Mouse (Mus musculus) liver, adult 2 months (tissue): ENCODE results near the gene Ripk3. TPM values are rescaled to one million over a fixed set of nuclear protein-coding genes. Genes with fewer than 3 reads are reported as not detected.

Experiments used
- DNase-seq: peaks from one replicate; pipeline ENCODE4 v3.0.0-alpha.2; 2011; ENCODE audit warnings: low read depth, low spot score; ENCODE audit errors: extremely low read depth
- H3K27ac ChIP-seq: fragments of 200-500 bp; replicated peaks from 2 replicates; pipeline ENCODE4 v1.5.1; 2012; ENCODE audit warnings: low read depth, mild to moderate bottlenecking, control low read depth, inconsistent platforms, low read length; ENCODE audit not compliant: insufficient read depth
- H3K27me3 ChIP-seq: fragments of 200-500 bp; 2 replicates; pipeline ENCODE4 v1.6.1; 2012; ENCODE audit warnings: mild to moderate bottlenecking, moderate library complexity, low read length, inconsistent platforms; ENCODE audit not compliant: control insufficient read depth, insufficient read depth
- H3K36me3 ChIP-seq: fragments of 200-500 bp; 2 replicates; pipeline ENCODE4 v1.6.1; 2012; ENCODE audit warnings: low read length, inconsistent platforms; ENCODE audit not compliant: control insufficient read depth, insufficient read depth
- H3K4me1 ChIP-seq: fragments of 200-500 bp; 2 replicates; pipeline ENCODE4 v1.6.1; 2011; ENCODE audit warnings: low read length; ENCODE audit not compliant: control insufficient read depth, insufficient read depth
- H3K4me3 ChIP-seq: fragments of 200-500 bp; 2 replicates; pipeline ENCODE4 v1.5.1; 2011; ENCODE audit warnings: low read depth, mild to moderate bottlenecking, control low read depth, low read length, moderate library complexity; ENCODE audit not compliant: insufficient read depth
- H3K79me2 ChIP-seq: fragments of 200-500 bp; 2 replicates; pipeline ENCODE4 v1.6.1; 2012; ENCODE audit warnings: inconsistent platforms, mild to moderate bottlenecking, low read length, moderate library complexity; ENCODE audit not compliant: control insufficient read depth, insufficient read depth
- H3K9ac ChIP-seq: fragments of 200-500 bp; 2 replicates; pipeline ENCODE4 v1.6.1; 2012; ENCODE audit warnings: low read depth, mild to moderate bottlenecking, control low read depth, inconsistent platforms, low read length
- CTCF ChIP-seq: fragments of 200-500 bp; IDR thresholded peaks from 2 replicates; pipeline ENCODE4 v1.5.1; 2011; ENCODE audit warnings: low read depth, low read length, control low read depth
- POLR2A ChIP-seq: fragments of 200-500 bp; IDR thresholded peaks from 2 replicates; pipeline ENCODE4 v1.6.1; 2011; ENCODE audit warnings: low read length, control low read depth; ENCODE audit not compliant: insufficient read depth; ENCODE audit errors: extremely low read depth
- WGBS: fragments of 180-500 bp; shearing (Covaris S2); methylation state at CpG from one replicate; pipeline ENCODE4 v1.1.7; 2018; 5-methylcytosine and 5-hydroxymethylcytosine counted together
- polyA plus RNA-seq: library from polyadenylated mRNA; depleted of rRNA; stranded (reverse); fragments of >200 nt; gene quantifications from 2 replicates; pipeline ENCODE4 v1.2.3, GENCODE M21; 2012
- total RNA-seq: library from RNA; depleted of rRNA; stranded (reverse); fragments of >200 nt; gene quantifications from 2 replicates; pipeline ENCODE4 v1.2.3, GENCODE M21; 2014

Gene Ripk3
- total and polyA plus RNA-seq, 2 experiments = 1.8 to 4.0 TPM

DNA sequence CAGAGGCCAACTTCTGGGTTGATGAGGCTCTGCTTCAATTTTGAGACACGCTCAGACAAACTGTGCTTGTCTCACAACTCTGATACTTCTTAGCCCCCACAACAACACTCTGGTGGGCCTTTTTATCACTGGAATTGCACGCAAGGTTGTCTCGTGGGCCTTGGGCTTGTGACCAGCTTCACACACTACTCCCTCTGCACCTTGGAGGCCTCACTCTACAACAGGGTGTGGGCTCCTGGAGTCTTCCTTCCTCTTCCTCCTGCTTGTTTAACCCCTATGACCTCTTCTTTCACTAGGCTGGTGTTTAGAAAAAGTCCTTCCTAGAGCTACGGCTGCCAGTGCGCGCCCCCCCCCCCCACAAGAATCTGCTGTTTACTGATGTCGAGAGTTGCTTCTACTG lies 12.0 kb downstream of the Ripk3 start:
- no peak for TF ChIP-seq POLR2A
- TF ChIP-seq CTCF = no peak
- Histone ChIP-seq H3K4me1 (peaks cover 3% of the 10 kb centered on the region; the same call in 1 of the 2 replicates), H3K9ac (no peak overlapping the region), H3K4me3 (no peak overlapping the region), H3K79me2 (no peaks in the 10 kb centered on the region), H3K27me3 (no peaks in the 10 kb centered on the region; the same call in 1 of the 2 replicates), H3K36me3 (no peaks in the 10 kb centered on the region), H3K27ac (no peak overlapping the region)
- WGBS = 64% methylated on average over 7 of the region's 7 CpGs
- no peak for DNase-seq

DNA sequence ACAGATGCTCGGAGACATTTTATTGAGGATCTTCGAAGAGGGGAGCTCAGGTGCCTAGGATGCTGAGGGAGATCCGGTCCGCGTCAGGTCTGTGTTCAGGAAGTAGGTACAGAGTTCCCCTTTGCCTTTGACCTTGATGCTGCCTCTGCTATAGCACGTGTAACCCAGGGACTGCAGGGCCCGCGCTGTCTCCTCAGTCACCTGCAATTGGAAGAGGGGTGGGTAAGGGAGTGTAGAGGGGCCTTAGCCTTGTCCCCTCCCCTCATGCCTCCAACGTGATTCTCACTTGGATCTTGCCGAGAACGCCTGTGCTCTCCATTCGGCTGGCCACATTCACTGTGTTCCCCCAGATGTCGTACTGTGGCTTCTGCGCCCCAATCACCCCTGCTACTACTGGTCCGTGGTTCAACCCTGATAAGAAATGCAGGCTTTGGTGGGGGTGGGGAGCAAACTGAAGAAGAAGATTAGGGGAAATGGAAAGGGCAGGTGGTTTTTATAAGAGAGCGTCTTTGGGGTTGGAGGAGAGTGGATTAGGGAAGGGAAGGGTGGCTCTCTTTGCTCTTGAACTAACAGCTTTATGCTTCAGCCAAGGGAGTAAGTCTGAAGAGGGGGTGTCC lies 19.5 kb downstream of the Ripk3 start:
- DNase-seq = no peak
- TF ChIP-seq POLR2A (no peak), CTCF (no peak)
- 0 out of 2 replicates have a peak, but pooled peaks cover 6% of the 10 kb centered on the region for H3K4me1 ChIP-seq
- H3K9ac ChIP-seq = no peak overlapping the region
- H3K36me3 ChIP-seq = no peaks in the 10 kb centered on the region
- WGBS = 75% methylated on average over 16 of the region's 16 CpGs
- H3K4me3 ChIP-seq = no peak overlapping the region
- H3K27me3 ChIP-seq = 0 out of 2 replicates have a peak, but pooled peaks cover 2% of the 10 kb centered on the region
- H3K27ac ChIP-seq = no peak overlapping the region
- no peaks in the 10 kb centered on the region for H3K79me2 ChIP-seq

DNA sequence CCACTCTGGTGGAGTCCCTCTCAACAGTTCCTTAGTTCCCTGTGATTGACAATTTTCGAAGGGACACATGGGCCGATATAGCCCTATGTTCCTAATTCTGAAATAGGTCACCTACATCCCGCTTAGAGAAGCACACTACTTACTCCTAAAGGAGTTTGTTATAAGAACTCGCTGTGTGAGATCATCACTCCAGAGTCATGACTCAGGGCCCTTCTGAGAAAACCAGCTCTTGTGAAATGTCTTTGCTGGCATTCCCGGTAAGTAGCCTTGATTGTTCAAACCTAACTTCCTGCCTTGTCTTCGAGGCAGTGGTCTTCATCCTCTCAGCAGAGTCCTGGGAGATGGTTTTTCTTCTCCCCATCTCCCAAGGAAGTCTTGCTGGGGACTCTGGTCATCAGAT lies 20.1 kb downstream of the Ripk3 start:
- 89% methylated on average over 6 of the region's 6 CpGs for WGBS

DNA sequence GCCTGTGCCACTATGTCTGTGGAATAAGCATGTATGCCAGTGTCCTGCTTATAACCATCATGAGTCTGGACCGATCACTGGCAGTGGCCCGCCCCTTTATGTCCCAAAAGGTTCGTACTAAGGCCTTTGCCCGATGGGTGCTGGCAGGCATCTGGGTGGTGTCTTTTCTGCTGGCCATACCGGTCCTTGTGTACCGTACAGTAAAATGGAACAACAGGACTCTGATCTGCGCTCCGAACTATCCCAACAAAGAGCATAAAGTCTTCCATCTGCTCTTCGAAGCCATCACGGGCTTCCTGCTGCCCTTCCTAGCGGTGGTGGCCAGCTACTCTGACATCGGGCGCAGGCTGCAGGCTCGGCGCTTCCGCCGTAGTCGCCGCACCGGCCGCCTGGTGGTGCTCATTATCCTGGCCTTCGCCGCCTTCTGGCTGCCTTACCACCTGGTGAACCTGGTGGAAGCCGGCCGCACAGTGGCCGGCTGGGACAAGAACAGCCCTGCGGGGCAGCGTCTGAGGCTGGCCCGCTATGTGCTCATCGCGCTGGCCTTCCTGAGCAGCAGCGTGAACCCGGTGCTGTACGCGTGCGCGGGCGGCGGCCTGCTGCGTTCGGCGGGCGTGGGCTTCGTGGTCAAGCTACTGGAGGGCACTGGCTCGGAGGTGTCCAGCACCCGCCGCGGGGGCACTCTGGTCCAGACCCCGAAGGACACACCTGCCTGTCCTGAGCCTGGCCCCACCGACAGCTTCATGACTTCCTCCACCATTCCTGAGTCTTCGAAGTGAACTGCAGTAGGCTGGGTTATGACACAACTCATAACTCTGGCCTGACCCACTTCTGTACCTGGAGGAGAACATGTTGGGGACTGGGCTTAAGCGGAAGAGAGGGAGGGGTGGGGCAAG lies 20.9 kb downstream of the Ripk3 start:
- 0 out of 2 replicates have a peak, but pooled peaks cover 6% of the 10 kb centered on the region for H3K4me1 ChIP-seq
- H3K27me3 ChIP-seq = 0 out of 2 replicates have a peak, but pooled peaks cover 2% of the 10 kb centered on the region
- H3K27ac ChIP-seq = no peak overlapping the region
- TF ChIP-seq CTCF = peak; percentile 67
- no peak for TF ChIP-seq POLR2A
- no peaks in the 10 kb centered on the region for H3K79me2 ChIP-seq
- peak overlapping the region; percentile 42; the same call in 1 of the 2 replicates for H3K4me3 ChIP-seq
- 15% methylated on average over 52 of the region's 52 CpGs for WGBS
- H3K9ac ChIP-seq = peak overlapping the region; percentile 19
- H3K36me3 ChIP-seq = no peaks in the 10 kb centered on the region
- DNase-seq = peak; percentile 39

More for the DNA sequence above, 20.1 kb downstream of the Ripk3 start:
- 0 out of 2 replicates have a peak, but pooled peaks cover 6% of the 10 kb centered on the region for H3K4me1 ChIP-seq
- H3K9ac ChIP-seq = no peak overlapping the region
- 0 out of 2 replicates have a peak, but pooled peaks cover 2% of the 10 kb centered on the region for H3K27me3 ChIP-seq
- H3K4me3 ChIP-seq = no peak overlapping the region
- H3K27ac ChIP-seq = no peak overlapping the region
- no peak for TF ChIP-seq POLR2A
- no peak for TF ChIP-seq CTCF
- DNase-seq = no peak
- no peaks in the 10 kb centered on the region for H3K79me2 ChIP-seq
- no peaks in the 10 kb centered on the region for H3K36me3 ChIP-seq

DNA sequence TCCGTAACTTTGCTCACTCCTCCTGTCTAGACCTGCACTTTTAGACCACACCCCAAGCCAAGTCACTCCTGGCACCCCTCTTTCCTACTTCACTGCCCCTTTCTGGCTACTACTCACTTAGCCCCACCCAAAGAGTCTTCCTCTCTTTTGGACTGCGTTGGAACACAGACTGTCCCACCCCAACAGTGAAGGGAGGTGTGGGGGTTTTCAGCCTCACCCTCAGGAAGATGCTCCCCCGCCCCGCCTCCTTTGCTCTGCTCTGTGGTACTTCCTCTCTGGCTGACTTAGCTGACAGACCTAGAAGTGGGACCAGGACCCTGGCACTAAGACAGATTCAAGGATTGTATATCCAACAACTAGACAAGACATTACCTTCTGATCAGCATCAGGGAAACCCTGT lies 23.0 kb downstream of the Ripk3 start, which contains the start of gene Ltb4r1:
Gene Ltb4r1 (plus strand): TSS at position 267 of the 400 bp plus-strand sequence.
- DNase-seq = no peak
- Histone ChIP-seq H3K27ac (no peak within 1 kb of the TSS), H3K9ac (no peak within 1 kb of the TSS)

More for the DNA sequence above, 23.0 kb downstream of the Ripk3 start, which contains the start of gene Ltb4r1:
- Histone ChIP-seq H3K27me3 (peaks cover 7% of the 10 kb centered on the region; the same call in 1 of the 2 replicates), H3K36me3 (no peaks in the 10 kb centered on the region), H3K4me3 (no peak within 1 kb of the TSS), H3K79me2 (no peaks in the 10 kb centered on the region), H3K4me1 (peaks cover 6% of the 10 kb centered on the region; the same call in 1 of the 2 replicates)
- no peak for TF ChIP-seq POLR2A
- no peak for TF ChIP-seq CTCF
- 64% methylated on average over 4 of the region's 4 CpGs for WGBS
